Mouse (Mus musculus): Measurements from ENCODE around the gene Lrrc66.

DNA sequence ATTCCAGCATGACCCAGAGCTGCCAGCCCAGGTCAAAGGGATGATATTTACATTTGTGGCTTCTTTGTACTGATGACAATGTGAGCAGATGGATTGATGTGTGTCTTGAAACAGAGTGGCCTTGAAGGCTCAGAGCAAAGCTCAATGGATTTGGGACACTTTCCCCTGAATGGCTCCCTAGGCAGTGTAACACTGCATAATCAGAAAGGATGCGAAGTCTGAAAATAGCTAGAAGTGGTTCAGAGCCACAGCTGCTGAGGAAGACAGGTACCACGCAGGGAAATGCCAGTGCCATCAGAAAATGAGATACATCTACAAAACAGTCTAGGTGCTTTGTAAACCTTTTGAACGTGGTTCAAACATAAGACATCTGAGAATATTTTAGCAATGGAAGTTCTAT is 54.2 kb downstream of the Lrrc66 start:
- TF ChIP-seq CTCF (IDR thresholded peaks at IDR 0.05; ENCODE audit: extremely low read depth, insufficient read depth, insufficient read length, insufficient replicate concordance) (no peak), POLR2A (IDR thresholded peaks at IDR 0.05; ENCODE audit: low read depth, low read length) (no peak)

Data from spleen, adult 2 months (tissue).